Mouse (Mus musculus) forebrain, embryonic 16.5 days (tissue): ENCODE measurements around the gene Apod. TPM values are rescaled to one million over a fixed set of nuclear protein-coding genes. Genes with fewer than 3 reads are reported as not detected.

ENCODE experiments used
- ATAC-seq: fragments of 200-750 bp; cut with Nextera tagmentation; 2 replicates; pipeline ENCODE4 v1.8.0; 2017; ENCODE audit warnings: mild to moderate bottlenecking, moderate library complexity
- H3K27ac ChIP-seq: fragments of 300-500 bp; sonication (generic); 2 replicates; pipeline ENCODE4 v1.5.1; 2014; ENCODE audit warnings: low read length, control low read depth
- H3K27me3 ChIP-seq: fragments of 300-500 bp; sonication (generic); replicated peaks from 2 replicates; pipeline ENCODE4 v1.6.1; 2014; ENCODE audit warnings: low read length; ENCODE audit not compliant: control insufficient read depth, insufficient read depth
- H3K36me3 ChIP-seq: fragments of 300-500 bp; sonication (generic); 2 replicates; pipeline ENCODE4 v1.6.1; 2014; ENCODE audit not compliant: control insufficient read depth, insufficient read depth
- H3K4me1 ChIP-seq: fragments of 300-500 bp; sonication (generic); replicated peaks from 2 replicates; pipeline ENCODE4 v1.6.1; 2014; ENCODE audit warnings: low read length; ENCODE audit not compliant: control insufficient read depth, insufficient read depth
- H3K4me2 ChIP-seq: fragments of 300-500 bp; sonication (generic); 2 replicates; pipeline ENCODE4 v1.6.1; 2014; ENCODE audit warnings: mild to moderate bottlenecking, low read length, control low read depth
- H3K4me3 ChIP-seq: fragments of 300-500 bp; sonication (generic); replicated peaks from 2 replicates; pipeline ENCODE4 v1.5.1; 2014; ENCODE audit warnings: mild to moderate bottlenecking, low read length, control low read depth
- H3K9ac ChIP-seq: fragments of 300-500 bp; sonication (generic); replicated peaks from 2 replicates; pipeline ENCODE4 v1.6.1; 2014; ENCODE audit warnings: low read depth, low read length, control low read depth
- H3K9me3 ChIP-seq: fragments of 300-500 bp; sonication (generic); 2 replicates; pipeline ENCODE4 v1.6.1; 2016; ENCODE audit warnings: low read length; ENCODE audit not compliant: control insufficient read depth
- WGBS: fragments of 180-500 bp; shearing (Covaris S2); extraction: QIAGEN DNeasy Blood & Tissue Kit; methylation state at CpG from one replicate; pipeline ENCODE4 v1.1.7; 2014; 5-methylcytosine and 5-hydroxymethylcytosine counted together
- polyA plus RNA-seq: library from polyadenylated mRNA; unstranded; fragments of >200 nt; fragmentation: Nextera tagmentation; extraction: Ambion mirVana; gene quantifications from 2 replicates; pipeline ENCODE4 v1.2.1, GENCODE M21; 2015

Gene Apod
- polyA plus RNA-seq, 1 experiment from 2014 or later = 63.1 TPM

- Histone ChIP-seq H3K9ac (no peak overlapping the region), H3K4me1 (peaks cover 8% of the 10 kb centered on the region), H3K4me2 (no peak overlapping the region), H3K4me3 (no peak overlapping the region), H3K27me3 (no peaks in the 10 kb centered on the region), H3K27ac (no peak overlapping the region), H3K9me3 (no peaks in the 10 kb centered on the region), H3K36me3 (no peaks in the 10 kb centered on the region)
- WGBS = 48% methylated on average over 11 of the region's 11 CpGs
- ATAC-seq = no peak
Measured at GRCm38 (mm10) chr16:31299164-31299959, 15.2 kb downstream of the Apod start.

DNA sequence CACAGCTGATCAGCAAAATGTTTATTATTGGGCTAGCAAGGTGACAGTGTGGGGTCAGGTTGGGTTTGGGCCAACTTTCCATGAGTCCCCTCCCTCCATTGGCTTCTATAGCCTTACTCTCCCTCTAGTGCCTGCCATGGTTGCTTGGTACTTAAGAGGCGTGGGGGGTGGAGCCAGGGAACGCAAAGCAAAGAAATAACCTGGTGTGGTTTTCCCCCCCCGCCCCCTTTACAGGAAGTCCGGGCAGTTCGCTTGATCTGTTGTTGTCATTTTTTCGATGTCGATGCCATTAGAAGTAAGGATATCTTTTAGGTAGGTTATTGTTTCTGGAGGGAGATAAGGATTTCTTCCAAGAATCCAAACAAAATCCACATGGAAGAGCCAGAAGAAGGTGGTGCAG is 17.5 kb downstream of the Apod start:
- Histone ChIP-seq H3K27me3 (no peaks in the 10 kb centered on the region), H3K27ac (no peak overlapping the region), H3K9ac (no peak overlapping the region), H3K4me3 (no peak overlapping the region), H3K9me3 (no peaks in the 10 kb centered on the region), H3K36me3 (no peaks in the 10 kb centered on the region), H3K4me2 (no peak overlapping the region), H3K4me1 (peaks cover 8% of the 10 kb centered on the region)
- 92% methylated on average over 7 of the region's 7 CpGs for WGBS
- no peak for ATAC-seq

GRCm38 (mm10) chr16:31293761-31294160 is 20.8 kb downstream of the Apod start:
- Histone ChIP-seq H3K27ac (no peak overlapping the region), H3K9ac (no peak overlapping the region), H3K9me3 (no peaks in the 10 kb centered on the region), H3K36me3 (no peaks in the 10 kb centered on the region), H3K4me2 (no peak overlapping the region), H3K27me3 (no peaks in the 10 kb centered on the region), H3K4me1 (peaks cover 3% of the 10 kb centered on the region; the same call in 1 of the 2 replicates), H3K4me3 (no peak overlapping the region)
- no peak for ATAC-seq
- WGBS = 79% methylated on average over 4 of the region's 4 CpGs

DNA sequence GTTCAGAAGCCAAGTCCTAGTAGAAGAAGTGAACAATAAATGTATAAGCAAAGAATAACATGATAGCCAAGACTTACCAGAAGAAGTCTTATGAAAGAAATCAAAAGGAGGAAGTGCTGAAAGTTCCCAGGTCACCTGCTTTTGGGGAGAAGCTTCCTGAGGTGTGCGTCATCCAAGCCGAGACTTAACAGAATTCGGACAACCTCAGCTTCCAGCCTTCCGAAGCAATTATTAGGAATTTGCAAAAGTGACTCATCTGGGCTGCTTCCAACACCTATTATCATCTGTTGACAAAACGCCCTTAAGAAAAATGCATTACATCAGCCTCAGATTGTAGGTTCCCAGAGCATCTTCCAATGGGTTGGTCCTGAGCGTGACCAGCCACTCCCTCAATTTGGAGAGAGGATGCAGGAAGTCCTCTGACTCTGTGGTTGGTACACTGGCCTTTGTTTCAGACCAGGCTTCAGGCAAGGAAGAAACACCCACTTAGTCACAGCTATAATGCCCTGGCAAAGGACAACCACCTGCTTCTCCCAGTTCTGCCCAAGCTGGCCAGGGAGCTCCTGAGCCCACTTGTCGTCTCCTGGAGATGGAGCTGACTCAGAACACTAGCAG is 23.8 kb downstream of the Apod start:
- 72% methylated on average over 7 of the region's 7 CpGs for whole genome bisulfite sequencing
- no peak overlapping the region for H3K4me2 ChIP-seq
- no peak for ATAC-seq
- H3K4me3 ChIP-seq = no peak overlapping the region
- no peaks in the 10 kb centered on the region for H3K9me3 ChIP-seq
- no peaks in the 10 kb centered on the region for H3K27me3 ChIP-seq
- no peak overlapping the region for H3K9ac ChIP-seq
- H3K36me3 ChIP-seq = no peaks in the 10 kb centered on the region
- H3K4me1 ChIP-seq = peaks cover 3% of the 10 kb centered on the region; the same call in 1 of the 2 replicates
- no peak overlapping the region for H3K27ac ChIP-seq

DNA sequence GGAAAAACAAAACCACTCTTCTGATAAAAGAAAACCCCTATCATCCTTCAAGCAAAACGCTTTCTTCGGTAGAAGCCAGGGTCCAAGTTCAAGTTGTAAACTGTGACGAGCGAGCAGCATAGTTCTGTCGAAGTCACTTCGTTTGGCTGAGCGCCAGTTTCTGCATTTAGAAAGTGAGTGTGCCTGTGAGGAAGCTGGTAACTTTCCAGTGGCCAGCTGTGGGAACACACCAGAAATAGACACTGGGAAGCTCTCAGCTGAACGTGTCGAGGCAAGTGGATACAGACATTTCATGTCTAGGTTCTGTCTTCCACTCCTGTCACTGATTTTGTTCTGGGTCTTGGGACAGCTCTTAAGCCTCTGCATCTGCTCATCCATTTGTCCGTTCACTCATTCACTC is 24.3 kb downstream of the Apod start:
- no peak overlapping the region for H3K4me3 ChIP-seq
- ATAC-seq = no peak
- no peak overlapping the region for H3K4me2 ChIP-seq
- no peaks in the 10 kb centered on the region for H3K27me3 ChIP-seq
- peaks cover 3% of the 10 kb centered on the region; the same call in 1 of the 2 replicates for H3K4me1 ChIP-seq
- H3K9me3 ChIP-seq = no peaks in the 10 kb centered on the region
- WGBS = 58% methylated on average over 10 of the region's 10 CpGs
- H3K36me3 ChIP-seq = no peaks in the 10 kb centered on the region
- H3K9ac ChIP-seq = no peak overlapping the region
- H3K27ac ChIP-seq = no peak overlapping the region

DNA sequence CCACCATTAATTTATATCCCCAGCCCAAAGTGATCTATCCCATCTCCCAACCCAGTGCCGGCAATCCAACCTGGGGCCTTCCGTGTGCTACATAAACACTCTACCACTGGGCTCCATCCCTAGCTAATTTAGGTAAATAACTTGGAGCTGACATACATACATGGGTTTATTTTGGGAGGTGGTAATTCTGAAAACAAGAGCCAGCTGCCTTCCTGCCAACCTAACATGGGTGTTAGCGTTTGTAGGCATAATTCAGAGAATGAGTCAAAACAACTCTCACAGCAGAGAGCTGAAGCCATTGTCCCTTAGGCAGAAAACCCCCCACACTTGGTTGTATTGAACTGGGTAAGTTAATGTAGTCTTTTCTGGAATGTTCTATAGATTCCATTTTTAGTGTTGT is 26.9 kb downstream of the Apod start:
- Histone ChIP-seq H3K36me3 (no peaks in the 10 kb centered on the region), H3K4me2 (no peak overlapping the region), H3K9me3 (no peaks in the 10 kb centered on the region), H3K27ac (no peak overlapping the region), H3K9ac (no peak overlapping the region), H3K27me3 (no peaks in the 10 kb centered on the region), H3K4me1 (peaks cover 3% of the 10 kb centered on the region; the same call in 1 of the 2 replicates), H3K4me3 (no peak overlapping the region)
- WGBS = 75% methylated on average over 3 of the region's 3 CpGs
- ATAC-seq = no peak

- Histone ChIP-seq H3K9me3 (no peaks in the 10 kb centered on the region), H3K36me3 (no peaks in the 10 kb centered on the region), H3K4me1 (peaks cover 3% of the 10 kb centered on the region; the same call in 1 of the 2 replicates), H3K27me3 (no peaks in the 10 kb centered on the region), H3K4me3 (no peak overlapping the region), H3K27ac (no peak overlapping the region), H3K4me2 (no peak overlapping the region), H3K9ac (no peak overlapping the region)
- ATAC-seq = no peak
- 91% methylated on average over 11 of the region's 11 CpGs for WGBS
Measured at GRCm38 (mm10) chr16:31286801-31287488, 27.7 kb downstream of the Apod start.

DNA sequence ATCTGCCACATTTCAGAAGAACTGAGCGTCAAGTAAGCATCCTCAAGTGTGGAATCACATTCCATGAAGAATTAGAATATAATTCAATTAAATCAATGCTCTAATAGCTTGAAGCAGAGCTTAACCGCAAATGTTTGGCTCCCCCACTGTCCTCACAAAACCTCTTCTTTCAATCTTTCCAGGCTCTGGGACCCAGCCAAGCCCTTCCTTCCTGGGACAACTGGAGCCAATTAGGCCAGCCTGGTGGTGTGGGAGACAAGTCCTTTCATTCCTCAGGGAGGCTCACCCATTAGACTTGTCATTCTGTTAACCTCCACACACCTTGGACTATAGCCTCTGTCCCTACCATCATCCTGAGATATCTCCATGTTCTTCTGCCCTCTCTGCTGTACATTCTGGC is 32.6 kb downstream of the Apod start:
- Histone ChIP-seq H3K27me3 (no peaks in the 10 kb centered on the region), H3K27ac (no peak overlapping the region), H3K4me2 (no peak overlapping the region), H3K36me3 (no peaks in the 10 kb centered on the region), H3K9me3 (no peaks in the 10 kb centered on the region), H3K4me3 (no peak overlapping the region), H3K4me1 (no peaks in the 10 kb centered on the region), H3K9ac (no peak overlapping the region)
- ATAC-seq = no peak
- 55% methylated on average over 2 of the region's 2 CpGs for WGBS

- WGBS = 90% methylated on average over 4 of the region's 4 CpGs
- Histone ChIP-seq H3K9me3 (no peaks in the 10 kb centered on the region), H3K36me3 (no peaks in the 10 kb centered on the region), H3K4me3 (no peak overlapping the region), H3K4me1 (0 out of 2 replicates have a peak, but pooled peaks cover 2% of the 10 kb centered on the region), H3K27me3 (no peaks in the 10 kb centered on the region), H3K4me2 (no peak overlapping the region), H3K27ac (no peak overlapping the region), H3K9ac (no peak overlapping the region)
- ATAC-seq = no peak
Measured at GRCm38 (mm10) chr16:31280176-31280575, 34.4 kb downstream of the Apod start.
